8 mouse cellular contexts compared by ENCODE assay signal in the genomic region with DNA sequence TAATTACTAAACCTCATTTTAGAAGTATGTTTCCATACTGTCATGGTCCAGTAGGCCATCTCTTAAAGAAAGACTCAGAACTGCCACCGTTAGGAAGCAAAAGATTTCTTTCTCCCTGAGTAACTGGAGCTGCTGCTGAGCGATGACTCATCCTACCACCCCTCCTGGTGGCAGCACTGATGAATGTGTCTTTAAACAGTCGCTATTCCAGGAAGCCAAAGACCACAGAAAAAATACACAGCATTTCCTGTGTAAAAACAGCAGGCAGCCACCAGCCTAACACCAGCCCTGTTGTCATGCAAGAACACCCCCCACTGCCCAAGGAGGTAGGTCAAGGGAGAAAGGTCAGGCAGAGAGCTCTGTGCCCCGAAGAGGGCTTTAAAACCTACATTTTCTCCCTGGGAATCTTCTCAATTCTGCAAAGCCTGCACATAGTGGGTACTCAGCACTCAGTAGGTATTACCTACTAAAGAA.
A peak's percentile ranks its signal among the peaks of the same experiment; 100 is the strongest.
DNase-seq lines count a peak whose midpoint lies in the region; ATAC-seq and TF ChIP-seq lines count a peak whose summit lies in the region.

No protein-coding gene starts in this region.

- H3K4me2 ChIP-seq in forebrain, embryonic 16.5 days (ENCODE audit: low read length), result peak overlapping the region; percentile 60
- peak overlapping the region; percentile 63 for H3K4me2 ChIP-seq in hindbrain, embryonic 12.5 days (replicated peaks)
- peak overlapping the region; percentile 53 for H3K4me2 ChIP-seq in lung, postnatal 0 days (replicated peaks; ENCODE audit: low read depth, low read length)

- ATAC-seq in forebrain, embryonic 16.5 days, result peak; percentile 57
- peak; percentile 42 for ATAC-seq in hindbrain, embryonic 12.5 days (ENCODE audit: low FRiP score)
- peak; percentile 93 for ATAC-seq in lung, postnatal 0 days

- 0 out of 2 replicates have a peak overlapping the region, but pooled peaks have one; percentile 72 for H3K27ac ChIP-seq in brown adipose tissue, adult 24 weeks (replicated peaks; ENCODE audit: low read depth, low read length)
- H3K27ac ChIP-seq in forebrain, embryonic 16.5 days (ENCODE audit: low read length), result peak overlapping the region; percentile 92
- peak overlapping the region; percentile 73; the same call in 1 of the 2 replicates for H3K27ac ChIP-seq in hindbrain, embryonic 12.5 days
- H3K27ac ChIP-seq in lung, postnatal 0 days (ENCODE audit: low read length), result peak overlapping the region; percentile 84

- TF ChIP-seq CTCF in lung, postnatal 0 days (IDR thresholded peaks at IDR 0.05), result peak; percentile 81

- H3K27me3 ChIP-seq in forebrain, embryonic 16.5 days (replicated peaks; ENCODE audit: control insufficient read depth, insufficient read depth, low read length), result no peaks in the 10 kb centered on the region
- H3K27me3 ChIP-seq in hindbrain, embryonic 12.5 days, result 0 out of 2 replicates have a peak, but pooled peaks cover 3% of the 10 kb centered on the region
- no peaks in the 10 kb centered on the region for H3K27me3 ChIP-seq in lung, postnatal 0 days (replicated peaks; ENCODE audit: insufficient read depth, low read length)

- TF ChIP-seq EP300 in lung, postnatal 0 days (IDR thresholded peaks at IDR 0.05), result peak; percentile 88

- DNase-seq in NIH3T3 (ENCODE audit: low read depth), result peak; percentile 83
- peak; percentile 17 to 31 for DNase-seq in layer of hippocampus, postnatal 25 days (ENCODE audit: extremely low spot score in 1 of 2, low spot score in 1 of 2)
- peak; percentile 95 for DNase-seq in lung, postnatal 0 days (ENCODE audit: low spot score)
- DNase-seq in ovary, postnatal 14 days (ENCODE audit: low spot score), result peak; percentile 21
- DNase-seq in spleen, adult 12 weeks (ENCODE audit: low spot score), result no peak

- no peaks in the 10 kb centered on the region for H3K36me3 ChIP-seq in forebrain, embryonic 16.5 days (ENCODE audit: control insufficient read depth, insufficient read depth)
- no peaks in the 10 kb centered on the region for H3K36me3 ChIP-seq in hindbrain, embryonic 12.5 days
- no peaks in the 10 kb centered on the region for H3K36me3 ChIP-seq in lung, postnatal 0 days (ENCODE audit: insufficient read depth, low read length)

- 1% methylated on average over 4 of the region's 4 CpGs for WGBS in forebrain, embryonic 16.5 days
- under 1% methylated on average over 4 of the region's 4 CpGs for WGBS in hindbrain, embryonic 12.5 days
- 4% methylated on average over 4 of the region's 4 CpGs for WGBS in lung, postnatal 0 days

- H3K4me1 ChIP-seq in brown adipose tissue, adult 24 weeks (ENCODE audit: control insufficient read depth, insufficient read depth, insufficient read length, low read length), result peaks cover 11% of the 10 kb centered on the region
- H3K4me1 ChIP-seq in forebrain, embryonic 16.5 days (replicated peaks; ENCODE audit: control insufficient read depth, insufficient read depth, low read length), result peaks cover 37% of the 10 kb centered on the region
- H3K4me1 ChIP-seq in hindbrain, embryonic 12.5 days, result peaks cover 26% of the 10 kb centered on the region
- peaks cover 5% of the 10 kb centered on the region for H3K4me1 ChIP-seq in lung, postnatal 0 days (ENCODE audit: insufficient read depth, low read depth, low read length)

- no peak overlapping the region for H3K4me3 ChIP-seq in brown adipose tissue, adult 24 weeks (ENCODE audit: insufficient read depth, low read depth, low read length)
- H3K4me3 ChIP-seq in forebrain, embryonic 16.5 days (replicated peaks; ENCODE audit: low read length), result no peak overlapping the region
- peak overlapping the region; percentile 9; the same call in 1 of the 2 replicates for H3K4me3 ChIP-seq in hindbrain, embryonic 12.5 days
- H3K4me3 ChIP-seq in lung, postnatal 0 days (ENCODE audit: low read depth, low read length), result no peak overlapping the region; the same call in 1 of the 2 replicates

- peak overlapping the region; percentile 22; the same call in 1 of the 2 replicates for H3K9ac ChIP-seq in forebrain, embryonic 16.5 days (replicated peaks; ENCODE audit: low read depth, low read length)
- no peak overlapping the region for H3K9ac ChIP-seq in hindbrain, embryonic 12.5 days
- no peak overlapping the region for H3K9ac ChIP-seq in lung, postnatal 0 days (replicated peaks; ENCODE audit: low read depth)

- no peaks in the 10 kb centered on the region for H3K9me3 ChIP-seq in forebrain, embryonic 16.5 days (ENCODE audit: control insufficient read depth, low read length)
- H3K9me3 ChIP-seq in hindbrain, embryonic 12.5 days (replicated peaks), result no peaks in the 10 kb centered on the region
- no peaks in the 10 kb centered on the region for H3K9me3 ChIP-seq in lung, postnatal 0 days (ENCODE audit: low read length)

Comparison
In these comparisons a context has a peak if more than half of its experiments do, and no peak if none do; other contexts are left out.
1. ATAC-seq: peak in every context shown above with its lines; median percentile 93 in lung, postnatal 0 days; 57 in forebrain, embryonic 16.5 days; 42 in hindbrain, embryonic 12.5 days.